Mouse (Mus musculus): ENCODE measurements at regions not wholly inside any gene's neighbourhood (a gene's known extent, or its start where the extent isn't known, plus 50 kb on each side); places are given as distances from the start of the nearest gene placed in this dataset.

GRCm38 (mm10) chr3:143919744-143920143 lies 285.3 kb downstream of the Lmo4 start:
- no peak for DNase-seq

- DNase-seq: no peak
These were observed 290.4 kb downstream of the Lmo4 start for GRCm38 (mm10) chr3:143914341-143915217.

- no peak for DNase-seq
These were observed 291.9 kb downstream of the Lmo4 start for GRCm38 (mm10) chr3:143913044-143913574.

GRCm38 (mm10) chr3:143912433-143912832 lies 292.6 kb downstream of the Lmo4 start:
- no peak for DNase-seq

GRCm38 (mm10) chr3:143909341-143909740 lies 295.7 kb downstream of the Lmo4 start:
- DNase-seq: no peak

- no peak for DNase-seq
These were observed 301.6 kb downstream of the Lmo4 start for GRCm38 (mm10) chr3:143903421-143903820.

GRCm38 (mm10) chr3:143880813-143881212 lies 324.2 kb downstream of the Lmo4 start:
- DNase-seq: no peak

- DNase-seq: no peak
These were observed 331.1 kb downstream of the Lmo4 start for GRCm38 (mm10) chr3:143873876-143874275.

GRCm38 (mm10) chr3:143866521-143866920 lies 338.5 kb downstream of the Lmo4 start:
- no peak for DNase-seq

- DNase-seq: no peak
These were observed 339.4 kb downstream of the Lmo4 start for GRCm38 (mm10) chr3:143865626-143866025.

GRCm38 (mm10) chr3:143864490-143864889 lies 340.5 kb downstream of the Lmo4 start:
- DNase-seq: no peak

- no peak for DNase-seq
These were observed 342.5 kb downstream of the Lmo4 start for GRCm38 (mm10) chr3:143862531-143862930.

GRCm38 (mm10) chr3:143861866-143862265 lies 343.2 kb downstream of the Lmo4 start:
- DNase-seq: no peak

- DNase-seq: no peak
These were observed 369.3 kb downstream of the Lmo4 start for GRCm38 (mm10) chr3:143835611-143836240.

- DNase-seq: no peak
These were observed 370.3 kb downstream of the Lmo4 start for GRCm38 (mm10) chr3:143834725-143835124.

- DNase-seq: no peak
These were observed 381.6 kb downstream of the Lmo4 start for GRCm38 (mm10) chr3:143823395-143823777.

- no peak for DNase-seq
These were observed 382.2 kb downstream of the Lmo4 start for GRCm38 (mm10) chr3:143822564-143823394.

- DNase-seq: peak; percentile 27
These were observed 397.5 kb downstream of the Lmo4 start for GRCm38 (mm10) chr3:143807544-143807943.

GRCm38 (mm10) chr3:143806940-143807339 lies 398.1 kb downstream of the Lmo4 start:
- peak; percentile 19 for DNase-seq

- no peak for DNase-seq
These were observed 407.2 kb downstream of the Lmo4 start for GRCm38 (mm10) chr3:143797850-143798249.

- no peak for DNase-seq
These were observed 414.1 kb downstream of the Lmo4 start for GRCm38 (mm10) chr3:143790905-143791304.

GRCm38 (mm10) chr3:143789932-143790570 lies 415.0 kb downstream of the Lmo4 start:
- DNase-seq: no peak

GRCm38 (mm10) chr3:143786889-143787288 lies 418.1 kb downstream of the Lmo4 start:
- DNase-seq: no peak
